Mouse (Mus musculus): ENCODE results near the gene Tas2r135.

- TF ChIP-seq ZC3H11A (IDR thresholded peaks at IDR 0.05; ENCODE audit: low read depth, low read length): no peak
- TF ChIP-seq TAL1 (IDR thresholded peaks at IDR 0.05; ENCODE audit: low read length): no peak
- no peak for TF ChIP-seq BHLHE40 (IDR thresholded peaks at IDR 0.05; ENCODE audit: borderline replicate concordance, low read depth, low read length)
- TF ChIP-seq EP300 (IDR thresholded peaks at IDR 0.05; ENCODE audit: low read depth in 1 of 2, low read length in 2 of 2): no peak
- no peak for TF ChIP-seq POLR2A (IDR thresholded peaks at IDR 0.05; ENCODE audit: control insufficient read depth in 1 of 2, insufficient read depth in 1 of 2, low read depth in 1 of 2, low read length in 2 of 2, poor library complexity in 1 of 2)
These were observed 30.3 kb downstream of the Tas2r135 start for GRCm38 (mm10) chr6:42435490-42435889.
